Mouse (Mus musculus): Measurements from ENCODE around the gene Tppp3. TPM values are rescaled to one million over a fixed set of nuclear protein-coding genes. Genes with fewer than 3 reads are reported as not detected.

Gene Tppp3
- total and polyA plus RNA-seq, 3 experiments, result 0.25 to 0.39 TPM; not detected in 1

DNA sequence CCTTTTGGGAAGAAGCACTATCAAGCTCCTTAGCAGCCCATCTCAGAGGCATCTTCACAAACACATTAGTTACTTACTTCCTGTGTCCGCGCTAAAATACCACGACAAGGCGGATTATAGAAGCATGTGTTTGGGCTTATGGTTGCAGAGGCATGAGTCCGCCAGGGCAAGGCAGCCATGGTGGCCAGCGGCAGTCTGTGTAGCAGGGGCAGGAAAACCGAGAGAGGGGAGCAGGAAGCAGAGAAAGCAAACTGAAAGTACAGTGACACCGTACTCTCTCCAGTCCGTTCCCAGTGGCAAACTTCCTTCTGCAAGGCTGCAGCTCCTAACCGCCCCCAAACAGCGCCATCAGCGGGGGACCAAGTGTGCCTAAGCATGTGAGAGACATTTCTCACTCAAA is 28.5 kb upstream of the Tppp3 start:
- Histone ChIP-seq H3K27ac (ENCODE audit: insufficient read depth, low read depth) (no peak overlapping the region), H3K4me1 (ENCODE audit: control insufficient read depth in 1 of 2, insufficient read depth in 2 of 2) (peaks cover 0 to 15% of the 10 kb centered on the region in 2 experiments; a peak in 2 of 4 replicates), H3K36me3 (replicated peaks in 1 of 2; ENCODE audit: control insufficient read depth in 1 of 2, insufficient read depth in 1 of 2, low read length in 1 of 2) (no peaks in the 10 kb centered on the region), H3K27me3 (replicated peaks) (no peaks in the 10 kb centered on the region), H3K79me2 (replicated peaks; ENCODE audit: control insufficient read depth, extremely low read depth, insufficient read depth, poor library complexity, severe bottlenecking) (no peaks in the 10 kb centered on the region), H3K9ac (ENCODE audit: insufficient read depth, low read depth) (no peak overlapping the region), H3K9me3 (replicated peaks; ENCODE audit: low read length) (no peaks in the 10 kb centered on the region), H3K4me3 (replicated peaks in 1 of 3; ENCODE audit: low read depth in 2 of 3, low read length in 2 of 3, poor library complexity in 1 of 3) (no peak overlapping the region), H3K4me2 (ENCODE audit: insufficient read depth, low read depth, poor library complexity, severe bottlenecking) (peak overlapping the region; percentile 1)
- DNase-seq (ENCODE audit: extremely low read depth), result no peak
- no peak for TF ChIP-seq NELFE (IDR thresholded peaks at IDR 0.05; ENCODE audit: low read depth, low read length)
- TF ChIP-seq CHD1 (IDR thresholded peaks at IDR 0.05; ENCODE audit: low read depth, low read length), result no peak
- TF ChIP-seq BHLHE40 (IDR thresholded peaks at IDR 0.05; ENCODE audit: low read depth, low read length), result no peak
- no peak for TF ChIP-seq IRF4 (IDR thresholded peaks at IDR 0.05; ENCODE audit: low read depth, low read length)
- TF ChIP-seq HCFC1 (IDR thresholded peaks at IDR 0.05; ENCODE audit: low read depth, low read length), result no peak
- no peak for TF ChIP-seq ZC3H11A (IDR thresholded peaks at IDR 0.05; ENCODE audit: low read depth, low read length)
- TF ChIP-seq JUN (IDR thresholded peaks at IDR 0.05; ENCODE audit: insufficient read depth, low read depth, low read length), result no peak
- no peak for TF ChIP-seq RAD21 (IDR thresholded peaks at IDR 0.05; ENCODE audit: low read depth, low read length)
- no peak for TF ChIP-seq CHD2 (IDR thresholded peaks at IDR 0.05; ENCODE audit: low read length)
- no peak for TF ChIP-seq PAX5 (IDR thresholded peaks at IDR 0.05; ENCODE audit: low read length)
- dilution Hi-C loops (cut with MboI; ENCODE audit: extremely low pct_ligation_motif_present, extremely low pct_unique_long_range_greater_than_20kb, low sequenced_read_pairs) (no loop called here), in situ Hi-C loops (cut with MboI; ENCODE audit: low pct_ligation_motif_present, low pct_unique_long_range_greater_than_20kb, low sequenced_read_pairs) (no loop called here)

DNA sequence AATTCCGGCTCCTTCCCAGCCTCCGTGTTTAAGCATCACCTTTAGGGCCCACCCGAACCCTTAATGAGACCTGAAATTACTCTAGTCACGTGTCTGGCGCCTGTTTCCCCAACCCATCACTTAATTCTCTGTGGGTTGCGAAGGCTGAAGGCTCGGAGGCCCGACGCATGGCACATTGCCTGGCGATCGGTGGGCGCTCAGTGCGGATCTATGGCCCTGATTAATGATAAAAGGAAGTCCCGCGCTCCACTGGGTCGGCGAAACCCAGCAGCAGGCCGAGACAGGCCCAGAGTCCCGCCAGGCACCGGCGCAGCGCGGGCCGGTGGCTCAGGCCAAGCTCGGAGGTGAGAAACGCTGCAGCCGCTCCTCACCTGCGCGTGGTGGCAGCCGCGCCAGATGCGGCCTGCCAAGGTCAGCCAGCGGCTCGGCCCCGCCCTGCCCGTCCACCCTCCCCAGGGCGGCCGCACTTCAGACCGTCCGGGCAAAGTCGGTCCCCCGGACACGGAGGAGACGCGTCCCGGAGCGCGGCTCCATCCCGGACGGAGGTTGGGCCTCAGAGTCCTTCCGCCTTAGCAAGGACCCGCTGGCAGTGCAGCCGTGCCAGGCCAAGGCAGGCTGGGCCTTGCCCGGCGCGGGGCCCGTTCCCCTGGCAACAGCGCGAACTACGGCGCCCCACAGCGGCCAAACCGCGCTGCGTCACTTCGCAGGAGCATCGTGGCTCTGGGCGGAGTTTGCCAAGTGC is 25.3 kb upstream of the Tppp3 start, which contains the start of gene Zdhhc1:
Gene Zdhhc1 (minus strand): TSS at position 464 of the 742 bp plus-strand sequence.
- Histone ChIP-seq H3K9ac (ENCODE audit: insufficient read depth, low read depth) (peak within 1 kb of the TSS; percentile 44), H3K27ac (ENCODE audit: insufficient read depth, low read depth) (no peak within 1 kb of the TSS), H3K79me2 (replicated peaks; ENCODE audit: control insufficient read depth, extremely low read depth, insufficient read depth, poor library complexity, severe bottlenecking) (no peaks in the 10 kb centered on the region), H3K27me3 (replicated peaks) (no peaks in the 10 kb centered on the region), H3K36me3 (replicated peaks in 1 of 2; ENCODE audit: control insufficient read depth in 1 of 2, insufficient read depth in 1 of 2, low read length in 1 of 2) (no peaks in the 10 kb centered on the region), H3K4me3 (replicated peaks in 1 of 3; ENCODE audit: low read depth in 2 of 3, low read length in 2 of 3, poor library complexity in 1 of 3) (peak within 1 kb of the TSS; percentile 58 to 88 (median 71)), H3K4me2 (ENCODE audit: insufficient read depth, low read depth, poor library complexity, severe bottlenecking) (peak within 1 kb of the TSS; percentile 67), H3K9me3 (replicated peaks; ENCODE audit: low read length) (no peaks in the 10 kb centered on the region), H3K4me1 (ENCODE audit: control insufficient read depth in 1 of 2, insufficient read depth in 2 of 2) (peaks cover 0 to 15% of the 10 kb centered on the region in 2 experiments; a peak in 2 of 4 replicates)
- TF ChIP-seq ZMIZ1 (IDR thresholded peaks at IDR 0.05; ENCODE audit: low read depth, low read length), result no peak
- TF ChIP-seq ELF1 (IDR thresholded peaks at IDR 0.05; ENCODE audit: low read depth, low read length), result peak; percentile 49; the same call in 1 of the 2 replicates
- TF ChIP-seq UBTF (IDR thresholded peaks at IDR 0.05; ENCODE audit: low read depth, low read length), result peak; percentile 76; the same call in 1 of the 2 replicates
- no peak for TF ChIP-seq ZC3H11A (IDR thresholded peaks at IDR 0.05; ENCODE audit: low read depth, low read length)
- peak; percentile 46 for TF ChIP-seq USF1 (IDR thresholded peaks at IDR 0.05; ENCODE audit: low read depth, low read length)
- TF ChIP-seq NRF1 (IDR thresholded peaks at IDR 0.05; ENCODE audit: low read depth, low read length), result peak; percentile 37; the same call in 1 of the 2 replicates
- peak in 1 of 2 experiments; percentile 65; a peak in 2 of 4 replicates for TF ChIP-seq CTCF (conservative IDR thresholded peaks at IDR 0.05 in 1 of 2, IDR thresholded peaks at IDR 0.05 in 1 of 2; ENCODE audit: low read depth in 2 of 2, low read length in 2 of 2)
- peak; percentile 59 for TF ChIP-seq BHLHE40 (IDR thresholded peaks at IDR 0.05; ENCODE audit: low read depth, low read length)
- TF ChIP-seq HCFC1 (IDR thresholded peaks at IDR 0.05; ENCODE audit: low read depth, low read length), result peak; percentile 68
- TF ChIP-seq MXI1 (IDR thresholded peaks at IDR 0.05; ENCODE audit: low read depth, low read length), result peak; percentile 94
- TF ChIP-seq NELFE (IDR thresholded peaks at IDR 0.05; ENCODE audit: low read depth, low read length), result no peak
- TF ChIP-seq GABPA (IDR thresholded peaks at IDR 0.05; ENCODE audit: insufficient replicate concordance, low read depth, low read length), result no peak
- peak; percentile 71 for TF ChIP-seq MAX (IDR thresholded peaks at IDR 0.05; ENCODE audit: low read length)
- peak; percentile 66 for TF ChIP-seq POLR2A (IDR thresholded peaks at IDR 0.05; ENCODE audit: low read depth, low read length)
- peak; percentile 69 for TF ChIP-seq SIN3A (IDR thresholded peaks at IDR 0.05; ENCODE audit: low read length)
- TF ChIP-seq SMC3 (IDR thresholded peaks at IDR 0.05; ENCODE audit: low read depth, low read length), result no peak
- DNase-seq (ENCODE audit: extremely low read depth), result peak; percentile 70
- in situ Hi-C loops (cut with MboI; ENCODE audit: low pct_ligation_motif_present, low pct_unique_long_range_greater_than_20kb, low sequenced_read_pairs), result no loop called here
- dilution Hi-C loops (cut with MboI; ENCODE audit: extremely low pct_ligation_motif_present, extremely low pct_unique_long_range_greater_than_20kb, low sequenced_read_pairs), result no loop called here
